Mouse (Mus musculus) E14TG2a.4 (cell line): ENCODE measurements around the gene Ntmt1.

Experiments
- H3K27me3 ChIP-seq: 2 replicates; pipeline ENCODE4 v1.6.1; 2014; ENCODE audit warnings: low read length, control low read depth; ENCODE audit not compliant: insufficient read depth
- H3K36me3 ChIP-seq: 2 replicates; pipeline ENCODE4 v1.6.1; 2014; ENCODE audit warnings: low read length, control low read depth; ENCODE audit not compliant: insufficient read depth
- H3K4me1 ChIP-seq: replicated peaks from 2 replicates; pipeline ENCODE4 v1.6.1; 2014; ENCODE audit warnings: low read depth, low read length, control low read depth
- H3K4me3 ChIP-seq: replicated peaks from 2 replicates; pipeline ENCODE4 v1.5.1; 2014; ENCODE audit warnings: mild to moderate bottlenecking, low read length
- H3K9me3 ChIP-seq: 2 replicates; pipeline ENCODE4 v1.6.1; 2014; ENCODE audit warnings: low read length, control low read depth
- CTCF ChIP-seq: conservative IDR thresholded peaks from 2 replicates; pipeline ENCODE4 v1.5.1; 2014; ENCODE audit warnings: low read length
- NANOG ChIP-seq: IDR thresholded peaks from 2 replicates; pipeline ENCODE4 v1.6.1; 2014; ENCODE audit warnings: borderline replicate concordance, low read length, mixed read lengths
- POU5F1 ChIP-seq: IDR thresholded peaks from 2 replicates; pipeline ENCODE4 v1.6.1; 2014; ENCODE audit warnings: low read length, borderline replicate concordance

Gene Ntmt1

GRCm38 (mm10) chr2:30857076-30857475, 49.5 kb downstream of the Ntmt1 start:
- TF ChIP-seq CTCF (no peak), NANOG (no peak), POU5F1 (no peak)
- Histone ChIP-seq H3K4me3 (no peak overlapping the region), H3K36me3 (no peaks in the 10 kb centered on the region), H3K9me3 (no peaks in the 10 kb centered on the region), H3K4me1 (peaks cover 68% of the 10 kb centered on the region), H3K27me3 (peaks cover 28% of the 10 kb centered on the region)

DNA sequence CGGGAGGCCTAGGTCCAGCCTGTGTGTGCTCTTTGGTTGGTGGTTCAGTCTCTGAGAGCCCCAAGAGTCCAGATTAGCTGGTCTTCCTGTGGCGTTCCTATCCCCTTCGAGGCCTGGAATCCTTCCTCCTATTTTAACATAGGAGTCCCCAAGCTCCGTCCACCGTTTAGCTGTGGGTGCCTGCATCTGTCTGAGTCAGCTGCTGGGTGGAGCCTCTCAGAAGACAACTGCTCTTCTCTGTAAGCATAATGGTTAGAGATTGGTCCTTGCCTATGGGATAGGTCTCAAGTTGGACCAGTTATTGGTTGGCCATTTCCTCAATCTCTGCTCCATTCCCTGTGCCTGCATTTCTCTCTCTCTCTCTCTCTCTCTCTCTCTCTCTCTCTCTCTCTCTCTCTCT, 52.2 kb downstream of the Ntmt1 start:
- peaks cover 19% of the 10 kb centered on the region for H3K27me3 ChIP-seq
- no peaks in the 10 kb centered on the region for H3K36me3 ChIP-seq
- TF ChIP-seq CTCF, result no peak
- no peak for TF ChIP-seq POU5F1
- no peak for TF ChIP-seq NANOG
- peaks cover 72% of the 10 kb centered on the region for H3K4me1 ChIP-seq
- H3K4me3 ChIP-seq, result no peak overlapping the region
- H3K9me3 ChIP-seq, result no peaks in the 10 kb centered on the region

DNA sequence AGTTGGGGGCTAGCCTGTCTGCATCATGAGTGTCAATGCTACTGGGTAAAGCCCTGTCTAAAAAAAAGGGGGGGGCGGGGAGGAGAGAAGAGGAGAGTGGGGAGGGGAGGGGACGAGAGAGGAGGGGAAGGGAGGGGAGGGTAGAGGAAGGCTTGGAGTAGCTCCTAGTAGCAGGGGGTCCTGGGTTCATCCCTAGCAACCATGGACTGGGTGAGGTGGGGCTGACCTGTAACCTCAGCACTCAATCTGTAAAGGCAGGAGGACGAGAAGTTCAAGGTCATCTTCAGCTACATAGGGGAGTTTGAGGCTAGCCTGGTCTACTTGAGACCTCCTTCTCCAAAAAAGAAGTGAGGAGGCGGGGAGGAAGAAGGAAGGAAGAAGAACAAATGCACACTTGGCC, 54.5 kb downstream of the Ntmt1 start:
- no peaks in the 10 kb centered on the region for H3K9me3 ChIP-seq
- H3K27me3 ChIP-seq, result peaks cover 17% of the 10 kb centered on the region
- H3K36me3 ChIP-seq, result no peaks in the 10 kb centered on the region
- H3K4me3 ChIP-seq, result no peak overlapping the region
- no peak for TF ChIP-seq POU5F1
- TF ChIP-seq CTCF, result no peak
- no peak for TF ChIP-seq NANOG
- H3K4me1 ChIP-seq, result peaks cover 79% of the 10 kb centered on the region

DNA sequence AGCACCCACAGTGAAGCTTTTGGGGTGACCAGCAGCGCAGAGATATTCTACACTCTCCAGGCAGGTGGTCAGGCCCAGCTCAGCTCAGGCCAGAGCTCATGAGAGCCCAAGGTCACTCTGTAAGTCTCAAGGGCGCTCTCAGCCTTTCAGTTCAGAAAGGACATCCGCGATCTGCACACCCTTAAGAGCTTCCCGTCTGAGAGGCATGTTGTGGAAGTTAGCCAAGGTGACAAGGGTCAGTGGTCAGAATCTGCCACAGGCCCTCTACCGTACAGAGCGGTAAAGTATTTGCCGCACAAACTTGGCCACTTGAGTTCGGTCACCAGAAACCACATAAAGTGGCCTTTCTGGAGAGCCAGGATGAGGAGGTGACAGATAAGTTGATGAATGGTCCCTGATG, 55.9 kb downstream of the Ntmt1 start:
- peaks cover 76% of the 10 kb centered on the region for H3K4me1 ChIP-seq
- H3K36me3 ChIP-seq, result no peaks in the 10 kb centered on the region
- TF ChIP-seq POU5F1 (no peak), CTCF (no peak), NANOG (no peak)
- H3K4me3 ChIP-seq, result peak overlapping the region; percentile 27; the same call in 1 of the 2 replicates
- no peaks in the 10 kb centered on the region for H3K9me3 ChIP-seq
- peaks cover 11% of the 10 kb centered on the region for H3K27me3 ChIP-seq

- Histone ChIP-seq H3K9me3 (no peaks in the 10 kb centered on the region), H3K4me1 (peaks cover 79% of the 10 kb centered on the region)
- no peak for TF ChIP-seq NANOG
- no peak for TF ChIP-seq CTCF
- no peak for TF ChIP-seq POU5F1
These were observed 57.3 kb downstream of the Ntmt1 start for GRCm38 (mm10) chr2:30864968-30865381.

GRCm38 (mm10) chr2:30865426-30865825, 57.8 kb downstream of the Ntmt1 start:
- H3K4me3 ChIP-seq, result peak overlapping the region; percentile 71
- H3K27me3 ChIP-seq, result peaks cover 11% of the 10 kb centered on the region
- H3K9me3 ChIP-seq, result no peaks in the 10 kb centered on the region
- H3K36me3 ChIP-seq, result no peaks in the 10 kb centered on the region
- peaks cover 79% of the 10 kb centered on the region for H3K4me1 ChIP-seq
- TF ChIP-seq CTCF, result no peak
- no peak for TF ChIP-seq NANOG
- TF ChIP-seq POU5F1, result no peak

More at GRCm38 (mm10) chr2:30864968-30865381, 57.3 kb downstream of the Ntmt1 start:
- Histone ChIP-seq H3K4me3 (peak overlapping the region; percentile 71), H3K36me3 (no peaks in the 10 kb centered on the region), H3K27me3 (peaks cover 11% of the 10 kb centered on the region)

DNA sequence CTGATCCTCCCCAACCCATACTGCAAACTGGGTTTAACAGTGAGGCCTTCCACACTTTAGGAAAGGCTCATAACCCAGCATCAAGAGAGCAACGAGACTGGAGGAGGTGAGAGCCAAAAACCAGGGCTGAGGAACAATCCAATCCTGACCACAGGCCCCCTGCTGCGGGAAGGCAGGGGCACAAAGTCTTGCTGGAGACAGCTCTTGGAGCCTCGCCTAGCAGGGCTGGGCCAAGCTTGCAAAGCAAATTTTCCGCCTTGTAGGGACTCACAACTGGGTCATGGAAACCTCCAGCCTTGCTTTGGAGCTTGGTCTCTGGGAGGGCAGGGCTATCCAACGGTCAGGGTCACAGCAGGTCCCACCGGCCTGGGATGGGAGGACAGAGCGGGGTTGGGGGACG, 63.2 kb downstream of the Ntmt1 start:
- peak overlapping the region; percentile 32; the same call in 1 of the 2 replicates for H3K4me3 ChIP-seq
- H3K36me3 ChIP-seq, result no peaks in the 10 kb centered on the region
- H3K4me1 ChIP-seq, result peaks cover 82% of the 10 kb centered on the region
- H3K27me3 ChIP-seq, result 0 out of 2 replicates have a peak, but pooled peaks cover 3% of the 10 kb centered on the region
- H3K9me3 ChIP-seq, result no peaks in the 10 kb centered on the region
- TF ChIP-seq POU5F1 (no peak), NANOG (no peak), CTCF (no peak)
